Mouse (Mus musculus): Measurements from ENCODE around the gene Sec23a.

DNA sequence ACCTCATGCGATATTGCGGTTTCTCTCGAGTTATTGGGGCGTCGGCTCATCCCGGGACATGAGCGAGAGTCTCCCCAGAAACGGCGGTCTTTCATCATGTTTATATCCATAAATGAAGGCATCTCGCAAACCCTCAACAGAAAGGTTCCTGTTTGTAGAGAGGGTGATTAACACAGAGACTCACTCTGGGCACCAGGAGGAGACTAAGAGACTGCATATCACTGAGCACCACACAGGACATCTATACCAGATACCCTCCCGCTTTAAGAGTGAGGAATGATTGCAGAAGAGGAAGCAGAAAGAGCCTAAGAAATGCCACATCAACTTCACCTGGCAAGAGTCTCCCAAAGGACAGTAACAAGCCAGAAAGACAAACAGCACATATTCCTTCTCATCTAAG lies 44.4 kb upstream of the Sec23a start:
- TF ChIP-seq CTCF (IDR thresholded peaks at IDR 0.05; ENCODE audit: extremely low read depth, insufficient read depth, low read length) (no peak), POLR2A (IDR thresholded peaks at IDR 0.05; ENCODE audit: extremely low read depth, insufficient read depth, low read length) (no peak)
